Mouse (Mus musculus): Measurements from ENCODE around the gene Crygn.
A peak's percentile ranks its signal among the peaks of the same experiment; 100 is the strongest.

DNA sequence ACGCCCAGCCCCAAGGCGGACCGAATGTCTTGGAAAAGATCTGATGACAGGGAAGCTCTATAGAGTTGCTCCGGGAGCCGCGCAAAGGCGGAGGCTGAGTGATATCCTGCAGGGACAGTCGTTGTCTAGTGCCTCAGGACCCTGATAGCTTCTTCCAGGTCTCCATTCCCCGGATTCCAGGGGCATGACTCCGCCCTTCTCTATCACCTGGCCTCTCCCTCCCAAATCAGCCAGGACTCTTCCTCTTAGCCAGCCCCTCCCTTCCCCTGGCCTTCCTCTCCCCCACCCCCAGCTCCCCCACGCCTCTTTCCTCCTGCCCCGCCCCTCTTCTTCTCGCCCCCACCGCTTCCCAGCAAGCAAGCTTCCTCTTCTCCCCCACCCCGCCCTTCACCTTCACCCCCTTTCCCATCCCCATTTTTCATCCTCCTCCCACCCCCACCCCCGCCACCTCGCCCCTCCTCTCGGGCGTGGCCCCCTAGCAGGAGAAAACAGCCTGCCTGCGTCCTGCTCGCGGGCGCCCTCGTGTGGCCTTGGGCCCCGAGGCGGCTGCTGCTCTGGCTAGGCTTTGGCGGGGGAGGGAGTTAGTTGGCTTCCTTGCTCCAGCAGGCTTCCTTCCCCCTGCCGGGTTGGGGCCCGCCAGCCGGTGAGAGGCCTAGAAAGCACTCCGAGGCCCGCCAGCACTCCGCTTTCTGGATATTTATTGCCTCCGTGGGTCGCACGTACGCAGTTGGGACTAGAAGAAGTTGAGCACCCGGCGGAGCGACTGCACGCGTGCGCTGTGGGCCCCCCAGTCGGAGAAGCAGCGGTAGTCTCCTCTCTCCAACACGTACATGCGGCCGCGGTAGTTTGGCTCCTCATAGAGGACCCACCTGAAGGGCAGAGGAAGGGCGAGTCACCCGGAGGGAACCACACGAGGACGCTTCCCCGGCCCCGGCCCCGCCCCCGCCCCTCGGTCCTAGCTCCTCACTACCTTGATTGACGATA is 7.2 kb downstream of the Crygn start:
- TF ChIP-seq CTCF (IDR thresholded peaks at IDR 0.05; ENCODE audit: borderline replicate concordance, insufficient read depth, low read depth, low read length) (peak; percentile 69), POLR2A (IDR thresholded peaks at IDR 0.05; ENCODE audit: borderline replicate concordance, insufficient read depth, low read length) (peak; percentile 62; the same call in 1 of the 2 replicates)

All from cerebellum, adult 2 months (tissue).